Mouse (Mus musculus): ENCODE results near the gene Cadm4. TPM values are rescaled to one million over a fixed set of nuclear protein-coding genes. Genes with fewer than 3 reads are reported as not detected.

Cadm4 gene
- polyA plus RNA-seq, 1 experiment from 2014 or later, result 1.9 TPM

GRCm38 (mm10) chr7:24539686-24540085 is 57.9 kb downstream of the Cadm4 start:
- no peaks in the 10 kb centered on the region for H3K9me3 ChIP-seq (replicated peaks; ENCODE audit: control insufficient read depth, low read length)
- no peaks in the 10 kb centered on the region for H3K27me3 ChIP-seq (ENCODE audit: control insufficient read depth, insufficient read depth, low read length)
- H3K4me3 ChIP-seq (ENCODE audit: low read depth, low read length), result no peak overlapping the region
- no peaks in the 10 kb centered on the region for H3K36me3 ChIP-seq (replicated peaks; ENCODE audit: control insufficient read depth, insufficient read depth, low read depth, low read length)
- no peak for ATAC-seq (replicated peaks; ENCODE audit: insufficient number of reproducible peaks, low FRiP score, low TSS enrichment, low read depth)
- no peak overlapping the region for H3K4me2 ChIP-seq (ENCODE audit: low read depth, low read length)
- 91% methylated on average over 4 of the region's 4 CpGs for WGBS
- H3K27ac ChIP-seq (replicated peaks; ENCODE audit: low read depth, low read length), result no peak overlapping the region
- H3K4me1 ChIP-seq (ENCODE audit: control insufficient read depth, insufficient read depth, low read length), result no peaks in the 10 kb centered on the region
- no peak overlapping the region for H3K9ac ChIP-seq (replicated peaks; ENCODE audit: low read length)
- DNase-seq (ENCODE audit: low spot score), result no peak

GRCm38 (mm10) chr7:24544506-24544905 is 62.7 kb downstream of the Cadm4 start:
- H3K9me3 ChIP-seq (replicated peaks; ENCODE audit: control insufficient read depth, low read length), result no peaks in the 10 kb centered on the region
- no peak overlapping the region for H3K4me2 ChIP-seq (ENCODE audit: low read depth, low read length)
- WGBS, result 90% methylated on average over 2 of the region's 2 CpGs
- peaks cover 3% of the 10 kb centered on the region for H3K4me1 ChIP-seq (ENCODE audit: control insufficient read depth, insufficient read depth, low read length)
- H3K27me3 ChIP-seq (ENCODE audit: control insufficient read depth, insufficient read depth, low read length), result no peaks in the 10 kb centered on the region
- H3K4me3 ChIP-seq (ENCODE audit: low read depth, low read length), result no peak overlapping the region
- no peaks in the 10 kb centered on the region for H3K36me3 ChIP-seq (replicated peaks; ENCODE audit: control insufficient read depth, insufficient read depth, low read depth, low read length)
- DNase-seq (ENCODE audit: low spot score) (no peak), ATAC-seq (replicated peaks; ENCODE audit: insufficient number of reproducible peaks, low FRiP score, low TSS enrichment, low read depth) (no peak)
- H3K9ac ChIP-seq (replicated peaks; ENCODE audit: low read length), result no peak overlapping the region
- H3K27ac ChIP-seq (replicated peaks; ENCODE audit: low read depth, low read length), result no peak overlapping the region

- peaks cover 3% of the 10 kb centered on the region for H3K4me1 ChIP-seq (ENCODE audit: control insufficient read depth, insufficient read depth, low read length)
- H3K27me3 ChIP-seq (ENCODE audit: control insufficient read depth, insufficient read depth, low read length), result no peaks in the 10 kb centered on the region
- peak within 1 kb of the TSS; percentile 65 for H3K4me2 ChIP-seq (ENCODE audit: low read depth, low read length)
- no peaks in the 10 kb centered on the region; the same call in 1 of the 2 replicates for H3K36me3 ChIP-seq (replicated peaks; ENCODE audit: control insufficient read depth, insufficient read depth, low read depth, low read length)
- peak within 1 kb of the TSS; percentile 85 for H3K4me3 ChIP-seq (ENCODE audit: low read depth, low read length)
- H3K9ac ChIP-seq (replicated peaks; ENCODE audit: low read length), result peak within 1 kb of the TSS; percentile 83
- H3K9me3 ChIP-seq (replicated peaks; ENCODE audit: control insufficient read depth, low read length), result no peaks in the 10 kb centered on the region
- peak within 1 kb of the TSS; percentile 7; the same call in 1 of the 2 replicates for H3K27ac ChIP-seq (replicated peaks; ENCODE audit: low read depth, low read length)
- WGBS, result 37% methylated on average over 13 of the region's 13 CpGs
- ATAC-seq (replicated peaks; ENCODE audit: insufficient number of reproducible peaks, low FRiP score, low TSS enrichment, low read depth) (0 out of 2 replicates have a peak, but pooled peaks have one; percentile 1), DNase-seq (ENCODE audit: low spot score) (no peak)
Observed at GRCm38 (mm10) chr7:24546068-24546614, 64.3 kb downstream of the Cadm4 start, which contains the start of the genes Pinlyp and Xrcc1. Gene Pinlyp (minus strand): TSS chr7:24546118. Gene Xrcc1 (plus strand): TSS chr7:24546289.

- Histone ChIP-seq H3K9me3 (replicated peaks; ENCODE audit: control insufficient read depth, low read length) (no peaks in the 10 kb centered on the region), H3K36me3 (replicated peaks; ENCODE audit: control insufficient read depth, insufficient read depth, low read depth, low read length) (no peaks in the 10 kb centered on the region; the same call in 1 of the 2 replicates), H3K9ac (replicated peaks; ENCODE audit: low read length) (peak overlapping the region; percentile 83), H3K27ac (replicated peaks; ENCODE audit: low read depth, low read length) (peak overlapping the region; percentile 7; the same call in 1 of the 2 replicates), H3K27me3 (ENCODE audit: control insufficient read depth, insufficient read depth, low read length) (no peaks in the 10 kb centered on the region), H3K4me2 (ENCODE audit: low read depth, low read length) (peak overlapping the region; percentile 65), H3K4me3 (ENCODE audit: low read depth, low read length) (peak overlapping the region; percentile 85), H3K4me1 (ENCODE audit: control insufficient read depth, insufficient read depth, low read length) (peaks cover 3% of the 10 kb centered on the region)
- ATAC-seq (replicated peaks; ENCODE audit: insufficient number of reproducible peaks, low FRiP score, low TSS enrichment, low read depth), result peak; percentile 98
- DNase-seq (ENCODE audit: low spot score), result peak; percentile 100
- WGBS, result under 1% methylated on average over 55 of the region's 57 CpGs
Observed at GRCm38 (mm10) chr7:24546634-24547389, 65.0 kb downstream of the Cadm4 start.

- ATAC-seq (replicated peaks; ENCODE audit: insufficient number of reproducible peaks, low FRiP score, low TSS enrichment, low read depth), result no peak; the same call in 1 of the 2 replicates
- H3K9ac ChIP-seq (replicated peaks; ENCODE audit: low read length), result peak overlapping the region; percentile 83
- peaks cover 3% of the 10 kb centered on the region for H3K4me1 ChIP-seq (ENCODE audit: control insufficient read depth, insufficient read depth, low read length)
- H3K27me3 ChIP-seq (ENCODE audit: control insufficient read depth, insufficient read depth, low read length), result no peaks in the 10 kb centered on the region
- no peaks in the 10 kb centered on the region for H3K9me3 ChIP-seq (replicated peaks; ENCODE audit: control insufficient read depth, low read length)
- H3K36me3 ChIP-seq (replicated peaks; ENCODE audit: control insufficient read depth, insufficient read depth, low read depth, low read length), result no peaks in the 10 kb centered on the region; the same call in 1 of the 2 replicates
- H3K4me3 ChIP-seq (ENCODE audit: low read depth, low read length), result peak overlapping the region; percentile 85
- DNase-seq (ENCODE audit: low spot score), result no peak
- H3K27ac ChIP-seq (replicated peaks; ENCODE audit: low read depth, low read length), result 0 out of 2 replicates have a peak overlapping the region, but pooled peaks have one; percentile 7
- peak overlapping the region; percentile 65 for H3K4me2 ChIP-seq (ENCODE audit: low read depth, low read length)
- 25% methylated on average over 13 of the region's 13 CpGs for WGBS
Observed at GRCm38 (mm10) chr7:24547534-24548036, 65.8 kb downstream of the Cadm4 start.

- 86% methylated on average over 12 of the region's 12 CpGs for WGBS
- no peak for DNase-seq (ENCODE audit: low spot score)
- no peaks in the 10 kb centered on the region for H3K27me3 ChIP-seq (ENCODE audit: control insufficient read depth, insufficient read depth, low read length)
- H3K36me3 ChIP-seq (replicated peaks; ENCODE audit: control insufficient read depth, insufficient read depth, low read depth, low read length), result peaks cover 4% of the 10 kb centered on the region; the same call in 1 of the 2 replicates
- peaks cover 3% of the 10 kb centered on the region; the same call in 1 of the 2 replicates for H3K4me1 ChIP-seq (ENCODE audit: control insufficient read depth, insufficient read depth, low read length)
- H3K4me3 ChIP-seq (ENCODE audit: low read depth, low read length), result no peak overlapping the region
- H3K9ac ChIP-seq (replicated peaks; ENCODE audit: low read length), result no peak overlapping the region
- H3K9me3 ChIP-seq (replicated peaks; ENCODE audit: control insufficient read depth, low read length), result no peaks in the 10 kb centered on the region
- ATAC-seq (replicated peaks; ENCODE audit: insufficient number of reproducible peaks, low FRiP score, low TSS enrichment, low read depth), result no peak
- H3K4me2 ChIP-seq (ENCODE audit: low read depth, low read length), result no peak overlapping the region
- H3K27ac ChIP-seq (replicated peaks; ENCODE audit: low read depth, low read length), result no peak overlapping the region
Observed at GRCm38 (mm10) chr7:24551985-24552759, 70.3 kb downstream of the Cadm4 start.
